Mouse (Mus musculus): ENCODE measurements around the gene Usp34.
"Not testable (repeated sequence)": the region's sequence is repeated elsewhere in the genome, so short reads cannot be mapped to it uniquely, and the experiment has no call there.

Usp34 gene

GRCm38 (mm10) chr11:23504801-23505200 is 198.1 kb downstream of the Usp34 start:
- DNase-seq, result peak; percentile 1

- DNase-seq, result not testable (repeated sequence)
Measured at GRCm38 (mm10) chr11:23514785-23515184, 208.1 kb downstream of the Usp34 start.

- no peak for DNase-seq
Measured at GRCm38 (mm10) chr11:23515315-23515714, 208.6 kb downstream of the Usp34 start.

- peak; percentile 74 for DNase-seq
Measured at GRCm38 (mm10) chr11:23518981-23519380, 212.3 kb downstream of the Usp34 start.

GRCm38 (mm10) chr11:23520473-23521205 is 213.9 kb downstream of the Usp34 start, which contains the start of gene 1700093K21Rik:
TSS of gene 1700093K21Rik (minus strand) at chr11:23521155.
- peak; percentile 45 for DNase-seq

GRCm38 (mm10) chr11:23537446-23537845 is 230.8 kb downstream of the Usp34 start:
- peak; percentile 0 for DNase-seq
